Mouse (Mus musculus): ENCODE data around the gene Ppp4r3b.

The Ppp4r3b gene

GRCm38 (mm10) chr11:29238047-29238446, 65.4 kb downstream of the Ppp4r3b start:
- no peak for ATAC-seq (ENCODE audit: low TSS enrichment)

GRCm38 (mm10) chr11:29238551-29238950, 65.9 kb downstream of the Ppp4r3b start:
- ATAC-seq (ENCODE audit: low TSS enrichment) = no peak

GRCm38 (mm10) chr11:29239353-29239752, 66.7 kb downstream of the Ppp4r3b start:
- no peak for ATAC-seq (ENCODE audit: low TSS enrichment)

GRCm38 (mm10) chr11:29241961-29242360, 69.3 kb downstream of the Ppp4r3b start:
- ATAC-seq (ENCODE audit: low TSS enrichment) = no peak

GRCm38 (mm10) chr11:29245988-29246387, 73.3 kb downstream of the Ppp4r3b start:
- ATAC-seq (ENCODE audit: low TSS enrichment) = no peak

GRCm38 (mm10) chr11:29246883-29247650, 74.4 kb downstream of the Ppp4r3b start, which contains the start of gene Cfap36:
Gene Cfap36, minus strand, starts transcription at chr11:29247409.
- ATAC-seq (ENCODE audit: low TSS enrichment) = peak; percentile 99

GRCm38 (mm10) chr11:29247725-29248124, 75.0 kb downstream of the Ppp4r3b start:
- 0 out of 2 replicates have a peak, but pooled peaks have one; percentile 0 for ATAC-seq (ENCODE audit: low TSS enrichment)

- no peak for ATAC-seq (ENCODE audit: low TSS enrichment)
Observed at GRCm38 (mm10) chr11:29248386-29248785, 75.7 kb downstream of the Ppp4r3b start.

- ATAC-seq (ENCODE audit: low TSS enrichment) = no peak
Observed at GRCm38 (mm10) chr11:29254643-29255042, 82.0 kb downstream of the Ppp4r3b start.

GRCm38 (mm10) chr11:29267824-29268223, 95.1 kb downstream of the Ppp4r3b start:
- ATAC-seq (ENCODE audit: low TSS enrichment) = peak; percentile 87

All from frontal cortex, adult (tissue).